Mouse (Mus musculus): ENCODE data around the gene Fbxo5. TPM values are rescaled to one million over a fixed set of nuclear protein-coding genes. Genes with fewer than 3 reads are reported as not detected.

Gene Fbxo5
- total and polyA plus RNA-seq, 2 experiments from 2014 or later = 4.2 to 6.0 TPM

GRCm38 (mm10) chr10:5800490-5800889 is 4.9 kb downstream of the Fbxo5 start:
- Histone ChIP-seq H3K4me2 (ENCODE audit: low read depth, low read length, poor library complexity, severe bottlenecking) (no peak overlapping the region), H3K4me1 (ENCODE audit: insufficient read depth, low read length) (peaks cover 4% of the 10 kb centered on the region; the same call in 1 of the 2 replicates), H3K9ac (replicated peaks; ENCODE audit: low read length, poor library complexity, severe bottlenecking) (no peak overlapping the region), H3K4me3 (ENCODE audit: low read depth, low read length) (no peak overlapping the region), H3K27ac (ENCODE audit: low read depth, low read length) (no peak overlapping the region), H3K27me3 (ENCODE audit: insufficient read depth, low read length) (no peaks in the 10 kb centered on the region), H3K9me3 (ENCODE audit: low read length) (no peaks in the 10 kb centered on the region), H3K36me3 (ENCODE audit: insufficient read depth, low read length) (peaks cover 8% of the 10 kb centered on the region)
- DNase-seq (ENCODE audit: low spot score) (peak; percentile 40), ATAC-seq (ENCODE audit: low FRiP score) (no peak)
- WGBS = 95% methylated on average over 1 of the region's 1 CpGs
- peak; percentile 69 for TF ChIP-seq CTCF (IDR thresholded peaks at IDR 0.05)

GRCm38 (mm10) chr10:5798069-5798468 is 7.3 kb downstream of the Fbxo5 start:
- WGBS = 88% methylated on average over 4 of the region's 4 CpGs
- Histone ChIP-seq H3K9me3 (ENCODE audit: low read length) (no peaks in the 10 kb centered on the region), H3K4me2 (ENCODE audit: low read depth, low read length, poor library complexity, severe bottlenecking) (no peak overlapping the region), H3K27ac (ENCODE audit: low read depth, low read length) (no peak overlapping the region), H3K27me3 (ENCODE audit: insufficient read depth, low read length) (no peaks in the 10 kb centered on the region), H3K4me1 (ENCODE audit: insufficient read depth, low read length) (no peaks in the 10 kb centered on the region), H3K4me3 (ENCODE audit: low read depth, low read length) (no peak overlapping the region), H3K9ac (replicated peaks; ENCODE audit: low read length, poor library complexity, severe bottlenecking) (no peak overlapping the region), H3K36me3 (ENCODE audit: insufficient read depth, low read length) (peaks cover 8% of the 10 kb centered on the region)
- TF ChIP-seq CTCF (IDR thresholded peaks at IDR 0.05) = no peak
- no peak for DNase-seq (ENCODE audit: low spot score)
- ATAC-seq (ENCODE audit: low FRiP score) = no peak

GRCm38 (mm10) chr10:5790657-5791056 is 14.7 kb downstream of the Fbxo5 start:
- WGBS = 23% methylated on average over 12 of the region's 12 CpGs
- peak; percentile 89 for TF ChIP-seq CTCF (IDR thresholded peaks at IDR 0.05)
- H3K27me3 ChIP-seq (ENCODE audit: insufficient read depth, low read length) = no peaks in the 10 kb centered on the region
- H3K4me3 ChIP-seq (ENCODE audit: low read depth, low read length) = no peak overlapping the region
- no peak for ATAC-seq (ENCODE audit: low FRiP score)
- no peaks in the 10 kb centered on the region for H3K4me1 ChIP-seq (ENCODE audit: insufficient read depth, low read length)
- H3K9me3 ChIP-seq (ENCODE audit: low read length) = no peaks in the 10 kb centered on the region
- no peak overlapping the region for H3K4me2 ChIP-seq (ENCODE audit: low read depth, low read length, poor library complexity, severe bottlenecking)
- H3K36me3 ChIP-seq (ENCODE audit: insufficient read depth, low read length) = no peaks in the 10 kb centered on the region
- no peak overlapping the region for H3K9ac ChIP-seq (replicated peaks; ENCODE audit: low read length, poor library complexity, severe bottlenecking)
- H3K27ac ChIP-seq (ENCODE audit: low read depth, low read length) = no peak overlapping the region
- DNase-seq (ENCODE audit: low spot score) = peak; percentile 77

- Histone ChIP-seq H3K9me3 (ENCODE audit: low read length) (no peaks in the 10 kb centered on the region), H3K4me3 (ENCODE audit: low read depth, low read length) (no peak overlapping the region), H3K27ac (ENCODE audit: low read depth, low read length) (no peak overlapping the region), H3K4me1 (ENCODE audit: insufficient read depth, low read length) (no peaks in the 10 kb centered on the region), H3K9ac (replicated peaks; ENCODE audit: low read length, poor library complexity, severe bottlenecking) (no peak overlapping the region), H3K27me3 (ENCODE audit: insufficient read depth, low read length) (no peaks in the 10 kb centered on the region), H3K4me2 (ENCODE audit: low read depth, low read length, poor library complexity, severe bottlenecking) (no peak overlapping the region), H3K36me3 (ENCODE audit: insufficient read depth, low read length) (no peaks in the 10 kb centered on the region)
- DNase-seq (ENCODE audit: low spot score) = peak; percentile 48
- ATAC-seq (ENCODE audit: low FRiP score) = no peak
- 30% methylated on average over 4 of the region's 4 CpGs for WGBS
- peak; percentile 84 for TF ChIP-seq CTCF (IDR thresholded peaks at IDR 0.05)
Observed at GRCm38 (mm10) chr10:5786923-5787322, 18.5 kb downstream of the Fbxo5 start.

Other genes with a start within 250 kb of the Fbxo5 start
- 0.28 and 0.38 TPM in 2 replicates for gene Myct1, start 211.8 kb downstream of the Fbxo5 start, total RNA-seq (2014; rRNA removed)
- gene Myct1, start 211.8 kb downstream of the Fbxo5 start, polyA plus RNA-seq (2015; fragmentation: Nextera tagmentation; extraction: Ambion mirVana) = 0.61 and 0.79 TPM in 2 replicates
- gene Vip, start 166.4 kb downstream of the Fbxo5 start, total RNA-seq (2014; rRNA removed) = 1.4 TPM in 1 of 2 replicates, not detected in the other
- gene Vip, start 166.4 kb downstream of the Fbxo5 start, polyA plus RNA-seq (2015; fragmentation: Nextera tagmentation; extraction: Ambion mirVana) = 0.88 and 1.9 TPM in 2 replicates
- gene Mtrf1l, start 18.3 kb upstream of the Fbxo5 start, total RNA-seq (2014; rRNA removed) = 8.9 and 12.6 TPM in 2 replicates
- 5.2 and 5.4 TPM in 2 replicates for gene Mtrf1l, start 18.3 kb upstream of the Fbxo5 start, polyA plus RNA-seq (2015; fragmentation: Nextera tagmentation; extraction: Ambion mirVana)
- gene Rgs17, start 116.8 kb upstream of the Fbxo5 start, total RNA-seq (2014; rRNA removed) = 45.9 and 52.2 TPM in 2 replicates
- gene Rgs17, start 116.8 kb upstream of the Fbxo5 start, polyA plus RNA-seq (2015; fragmentation: Nextera tagmentation; extraction: Ambion mirVana) = 58.8 and 59.7 TPM in 2 replicates

All from midbrain, postnatal 0 days (tissue).